34 mouse cellular contexts compared by ENCODE assay signal in genomic region chr5:73517299-73517698, GRCm38 (mm10).
"Had no signal": no experiment of that assay in that cellular context is flagged by ENCODE, and none has a peak within 500 bp of the region (broad histone marks: within the 10 kb centered on the region; RNA-seq: fewer than 3 reads in every experiment).

No protein-coding gene starts in this region.

- ATAC-seq: hindbrain, embryonic 16.5 days; hindbrain, postnatal 0 days; inflammation-experienced regulatory T-cells, adult 6 months; intestine, embryonic 15.5 days had no signal

- H3K9me3 ChIP-seq: heart, embryonic 10.5 days; heart, embryonic 12.5 days; heart, embryonic 13.5 days; heart, embryonic 15.5 days; hindbrain, embryonic 10.5 days; hindbrain, embryonic 12.5 days; hindbrain, embryonic 13.5 days; hindbrain, embryonic 15.5 days; intestine, embryonic 15.5 days; kidney, embryonic 15.5 days had no signal

- H3K36me3 ChIP-seq: heart, embryonic 15.5 days had no signal

- DNase-seq: heart, adult 18-20 months; heart, adult 2 months; heart, postnatal 10 days; heart, postnatal 14 days; heart, postnatal 36 days; heart, postnatal 4 days; kidney, adult 11 months; kidney, adult 18-20 months; kidney, adult 2 months; kidney, adult 8-10 months; kidney, adult 9 months; kidney, postnatal 10 days; kidney, postnatal 14 days; kidney, postnatal 36 days; kidney, postnatal 4 days; layer of hippocampus, adult 9-11 months; layer of hippocampus, postnatal 36 days had no signal

- H3K9ac ChIP-seq: heart, embryonic 12.5 days; heart, embryonic 13.5 days; heart, embryonic 15.5 days; hindbrain, embryonic 12.5 days; hindbrain, embryonic 13.5 days; hindbrain, embryonic 14.5 days; hindbrain, embryonic 15.5 days; intestine, embryonic 15.5 days; kidney, embryonic 15.5 days had no signal

- H3K27ac ChIP-seq: heart, adult 2 months; heart, embryonic 10.5 days; heart, embryonic 13.5 days; heart, embryonic 15.5 days; hindbrain, embryonic 10.5 days; hindbrain, embryonic 12.5 days; hindbrain, embryonic 13.5 days; hindbrain, embryonic 14.5 days; hindbrain, embryonic 15.5 days; hindbrain, postnatal 0 days; intestine, embryonic 15.5 days; kidney, embryonic 15.5 days; kidney, postnatal 0 days; layer of hippocampus, adult 2 months had no signal

- H3K27me3 ChIP-seq: heart, embryonic 12.5 days; heart, embryonic 13.5 days; heart, embryonic 15.5 days; hindbrain, embryonic 12.5 days; hindbrain, embryonic 13.5 days; hindbrain, embryonic 15.5 days; intestine, embryonic 15.5 days; kidney, embryonic 15.5 days had no signal

- H3K4me3 ChIP-seq: heart, adult 2 months; heart, embryonic 10.5 days; heart, embryonic 12.5 days; heart, embryonic 13.5 days; heart, embryonic 15.5 days; hindbrain, embryonic 10.5 days; hindbrain, embryonic 12.5 days; hindbrain, embryonic 13.5 days; hindbrain, embryonic 15.5 days; intestine, embryonic 15.5 days; kidney, embryonic 15.5 days; layer of hippocampus, adult 2 months had no signal

- H3K4me2 ChIP-seq: heart, embryonic 11.5 days; heart, embryonic 12.5 days; heart, embryonic 13.5 days; heart, embryonic 15.5 days; hindbrain, embryonic 12.5 days; hindbrain, embryonic 13.5 days; hindbrain, embryonic 14.5 days; hindbrain, embryonic 15.5 days; intestine, embryonic 15.5 days; kidney, embryonic 15.5 days had no signal

- H3K4me1 ChIP-seq: heart, embryonic 15.5 days; hindbrain, embryonic 10.5 days; hindbrain, embryonic 12.5 days; hindbrain, embryonic 13.5 days; hindbrain, embryonic 15.5 days; intestine, embryonic 15.5 days had no signal
